ENCODE assay signal across 8 mouse cellular contexts in genomic region chr11:20331690-20332537, GRCm38 (mm10). TPM values are rescaled to one million over a fixed set of nuclear protein-coding genes. Genes with fewer than 3 reads are reported as not detected.
A peak's percentile ranks its signal among the peaks of the same experiment; 100 is the strongest.
DNase-seq lines count a peak whose midpoint lies in the region; ATAC-seq and TF ChIP-seq lines count a peak whose summit lies in the region.

No protein-coding gene starts in this region.

- 0 out of 2 replicates have a peak, but pooled peaks cover 4% of the 10 kb centered on the region for H3K27me3 ChIP-seq in G1E (ENCODE audit: insufficient read depth, low read length)
- H3K27me3 ChIP-seq in erythroblast, embryonic 14.5 days (ENCODE audit: control insufficient read depth): no peaks in the 10 kb centered on the region
- H3K27me3 ChIP-seq in heart, embryonic 14.5 days (ENCODE audit: control insufficient read depth, insufficient read depth, low read length): no peaks in the 10 kb centered on the region; the same call in 1 of the 2 replicates
- H3K27me3 ChIP-seq in liver, postnatal 0 days (ENCODE audit: insufficient read depth, low read length): no peaks in the 10 kb centered on the region

- peak; percentile 15 for DNase-seq in G1E (ENCODE audit: low spot score)
- DNase-seq in adrenal gland, postnatal 36 days: peak; percentile 61 to 64
- DNase-seq in layer of hippocampus, adult 18-20 months (ENCODE audit: low spot score in 2 of 2): peak; percentile 32 to 53
- DNase-seq in liver, postnatal 0 days: peak; percentile 55
- DNase-seq in ovary, adult 18-20 months (ENCODE audit: low spot score): peak; percentile 20
- peak; percentile 24 for DNase-seq in urinary bladder, postnatal 25 days (ENCODE audit: low spot score)

- ATAC-seq in G1E (ENCODE audit: extremely low read depth, insufficient number of reproducible peaks, low FRiP score, poor library complexity, severe bottlenecking): peak; percentile 2; the same call in 1 of the 2 replicates
- no peak for ATAC-seq in heart, embryonic 14.5 days (ENCODE audit: insufficient number of reproducible peaks, insufficient read depth, low FRiP score, low read depth)
- ATAC-seq in liver, postnatal 0 days: peak; percentile 4

- peak overlapping the region; percentile 75 for H3K4me3 ChIP-seq in G1E (ENCODE audit: low read depth, low read length)
- H3K4me3 ChIP-seq in erythroblast, embryonic 14.5 days (replicated peaks): peak overlapping the region; percentile 91
- H3K4me3 ChIP-seq in heart, embryonic 14.5 days (ENCODE audit: control insufficient read depth in 1 of 2, insufficient read depth in 1 of 2, low read depth in 1 of 2, low read length in 2 of 2): peak overlapping the region; percentile 52 to 65
- H3K4me3 ChIP-seq in liver, postnatal 0 days (ENCODE audit: low read depth, low read length): peak overlapping the region; percentile 62

- no peaks in the 10 kb centered on the region for H3K9me3 ChIP-seq in G1E (replicated peaks)
- H3K9me3 ChIP-seq in erythroblast, embryonic 14.5 days (ENCODE audit: control insufficient read depth, low read length): no peaks in the 10 kb centered on the region
- H3K9me3 ChIP-seq in heart, embryonic 14.5 days (ENCODE audit: control insufficient read depth, low read length): no peaks in the 10 kb centered on the region
- H3K9me3 ChIP-seq in liver, postnatal 0 days (ENCODE audit: low read length): no peaks in the 10 kb centered on the region

- no peak for TF ChIP-seq CTCF in G1E (IDR thresholded peaks at IDR 0.05; ENCODE audit: low read depth, low read length)
- no peak for TF ChIP-seq CTCF in liver, postnatal 0 days (IDR thresholded peaks at IDR 0.05; ENCODE audit: low read depth)

- 3% methylated on average over 58 of the region's 61 CpGs for WGBS in heart, embryonic 14.5 days
- 1% methylated on average over 61 of the region's 61 CpGs for WGBS in liver, postnatal 0 days (ENCODE audit: insufficient replicate concordance)

- H3K4me1 ChIP-seq in G1E (ENCODE audit: insufficient read depth, low read depth, low read length): peaks cover 49% of the 10 kb centered on the region
- peaks cover 48% of the 10 kb centered on the region for H3K4me1 ChIP-seq in erythroblast, embryonic 14.5 days (ENCODE audit: control insufficient read depth)
- peaks cover 3 to 11% of the 10 kb centered on the region in 2 experiments for H3K4me1 ChIP-seq in heart, embryonic 14.5 days (ENCODE audit: control insufficient read depth in 2 of 2, insufficient read depth in 2 of 2, low read length in 2 of 2)
- peaks cover 10% of the 10 kb centered on the region for H3K4me1 ChIP-seq in liver, postnatal 0 days (ENCODE audit: insufficient read depth)

- no peak for TF ChIP-seq EP300 in liver, postnatal 0 days (IDR thresholded peaks at IDR 0.05; ENCODE audit: low read depth)

- H3K9ac ChIP-seq in heart, embryonic 14.5 days (ENCODE audit: low read length): peak overlapping the region; percentile 84
- H3K9ac ChIP-seq in liver, postnatal 0 days (replicated peaks): peak overlapping the region; percentile 74

- H3K36me3 ChIP-seq in G1E (replicated peaks): peaks cover 15% of the 10 kb centered on the region
- H3K36me3 ChIP-seq in erythroblast, embryonic 14.5 days (ENCODE audit: control insufficient read depth): peaks cover 9% of the 10 kb centered on the region
- H3K36me3 ChIP-seq in heart, embryonic 14.5 days (ENCODE audit: control insufficient read depth, insufficient read depth, low read length): no peaks in the 10 kb centered on the region
- H3K36me3 ChIP-seq in liver, postnatal 0 days (replicated peaks; ENCODE audit: insufficient read depth, low read length): no peaks in the 10 kb centered on the region

- H3K4me2 ChIP-seq in heart, embryonic 14.5 days (ENCODE audit: low read length): peak overlapping the region; percentile 99
- peak overlapping the region; percentile 95 for H3K4me2 ChIP-seq in liver, postnatal 0 days (ENCODE audit: low read depth, low read length)

- H3K27ac ChIP-seq in heart, embryonic 14.5 days (replicated peaks in 1 of 2; ENCODE audit: control insufficient read depth in 1 of 2, insufficient read depth in 1 of 2, low read depth in 2 of 2, low read length in 2 of 2): peak overlapping the region; percentile 71 to 86
- H3K27ac ChIP-seq in liver, postnatal 0 days (ENCODE audit: low read depth): peak overlapping the region; percentile 90

RNA-seq across cellular contexts. Expression of gene Slc1a4, which starts 0.6 kb away (rescaled TPM):
- total RNA-seq in G1E (2014; fragmentation: Nextera tagmentation) (7.2 and 7.8 TPM in 2 replicates), G1E (2017) (0.71 and 0.76 TPM in 2 replicates)
- 5.3 and 6.1 TPM in 2 replicates for polyA plus RNA-seq in G1E (2012)
- 1 to 10 TPM; 7.9 to 9.1 TPM for total RNA-seq in adrenal gland, postnatal 36 days (2021)
- polyA plus RNA-seq in erythroblast, embryonic 14.5 days (2012): 0.23 and 0.29 TPM in 2 replicates
- polyA plus RNA-seq in heart, embryonic 14.5 days (2014; fragmentation: Nextera tagmentation; extraction: Ambion mirVana): 6.3 and 7.5 TPM in 2 replicates
- 10 to 100 TPM; 37.1 to 38.7 TPM for total RNA-seq in layer of hippocampus, adult 18-20 months (2021)
- polyA plus RNA-seq in liver, postnatal 0 days (2015; fragmentation: Nextera tagmentation; extraction: Ambion mirVana): 6.7 and 8.2 TPM in 2 replicates
